Mouse (Mus musculus): Measurements from ENCODE around the gene Igsf9.

The Igsf9 gene

DNA sequence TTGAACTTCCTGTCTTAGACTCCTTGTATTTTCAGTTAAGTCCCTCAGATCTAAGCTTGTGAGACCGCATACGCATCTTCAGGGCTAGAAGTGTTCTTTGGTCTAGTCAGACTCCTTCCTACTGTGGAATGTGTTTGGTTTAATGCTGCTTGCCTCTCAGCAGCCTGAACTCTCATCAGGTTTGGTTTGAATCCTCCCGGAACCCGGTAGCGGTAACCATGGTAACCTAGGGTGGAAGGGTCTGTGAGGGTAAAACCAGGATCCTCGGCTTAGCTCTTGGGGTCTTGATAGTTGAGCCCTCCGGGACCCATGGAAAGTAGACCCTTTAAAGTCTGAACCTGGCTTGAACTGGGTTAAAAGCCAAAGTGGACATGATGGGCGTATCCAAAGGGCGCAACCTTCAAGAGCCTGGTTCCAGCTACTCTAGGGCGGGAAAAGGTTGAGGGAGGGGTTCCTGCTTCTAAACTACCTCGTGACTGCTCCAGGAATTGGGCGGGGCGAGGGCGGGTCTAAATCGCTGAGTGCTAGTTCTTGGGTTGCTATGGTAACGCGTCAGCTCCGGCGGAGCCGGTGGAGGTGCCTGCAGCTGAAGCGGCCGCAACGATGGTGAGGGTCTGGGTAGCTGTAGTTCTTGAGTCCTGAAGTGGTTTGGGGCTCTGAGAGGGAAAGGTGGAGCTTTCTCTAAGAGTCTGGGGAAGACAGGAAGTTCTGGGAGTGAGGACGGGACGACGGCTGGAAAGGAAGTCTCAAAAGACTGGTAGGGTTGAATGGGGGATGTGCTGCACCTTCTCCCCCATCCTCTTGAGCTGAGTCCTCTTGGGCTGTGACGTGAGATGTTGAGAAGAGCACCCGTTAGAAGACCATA lies 39.2 kb downstream of the Igsf9 start, which contains the start of gene Cfap45:
Gene Cfap45, plus strand, starts transcription at position 226 of the 865 bp plus-strand sequence.
- peak; percentile 82 for DNase-seq

DNA sequence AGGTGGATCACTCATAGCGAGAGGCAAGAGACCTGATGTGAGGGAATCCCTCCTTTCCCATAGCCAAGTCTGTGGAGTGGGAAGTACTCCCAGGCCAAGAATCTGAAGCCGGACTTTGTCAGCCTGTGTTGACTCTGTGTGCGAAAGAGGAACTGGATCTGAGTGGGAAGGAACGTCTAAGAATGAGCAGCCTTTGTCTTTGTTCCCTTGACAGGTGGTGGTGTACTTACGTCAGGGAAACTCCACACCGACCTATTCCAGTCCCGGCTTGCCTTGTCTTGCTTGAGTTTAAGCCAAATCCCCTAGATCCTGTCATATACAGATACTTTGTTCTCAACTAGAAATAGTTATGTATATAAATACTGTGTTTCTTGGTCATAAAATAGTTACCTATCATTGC lies 40.9 kb downstream of the Igsf9 start:
- no peak for DNase-seq

DNA sequence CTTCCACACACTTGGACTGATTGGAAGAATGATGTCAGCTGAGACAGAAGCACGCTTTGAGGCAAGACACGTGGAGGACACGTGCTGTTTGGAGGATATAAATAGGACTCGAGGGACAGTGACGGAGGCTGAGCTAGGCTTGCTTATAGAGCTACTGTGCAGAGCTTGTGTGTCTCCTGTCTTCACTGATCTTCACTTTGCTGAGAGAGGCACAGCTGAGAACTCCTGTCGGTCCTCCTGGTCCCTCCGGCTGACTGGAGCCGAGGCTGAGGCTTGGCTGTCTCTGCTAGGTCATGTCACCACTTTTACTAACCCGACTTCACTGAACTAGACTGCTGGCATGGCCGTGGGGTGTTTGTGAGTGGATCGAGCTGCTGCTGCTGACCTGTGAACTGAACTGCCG lies 42.1 kb downstream of the Igsf9 start:
- no peak for DNase-seq

DNA sequence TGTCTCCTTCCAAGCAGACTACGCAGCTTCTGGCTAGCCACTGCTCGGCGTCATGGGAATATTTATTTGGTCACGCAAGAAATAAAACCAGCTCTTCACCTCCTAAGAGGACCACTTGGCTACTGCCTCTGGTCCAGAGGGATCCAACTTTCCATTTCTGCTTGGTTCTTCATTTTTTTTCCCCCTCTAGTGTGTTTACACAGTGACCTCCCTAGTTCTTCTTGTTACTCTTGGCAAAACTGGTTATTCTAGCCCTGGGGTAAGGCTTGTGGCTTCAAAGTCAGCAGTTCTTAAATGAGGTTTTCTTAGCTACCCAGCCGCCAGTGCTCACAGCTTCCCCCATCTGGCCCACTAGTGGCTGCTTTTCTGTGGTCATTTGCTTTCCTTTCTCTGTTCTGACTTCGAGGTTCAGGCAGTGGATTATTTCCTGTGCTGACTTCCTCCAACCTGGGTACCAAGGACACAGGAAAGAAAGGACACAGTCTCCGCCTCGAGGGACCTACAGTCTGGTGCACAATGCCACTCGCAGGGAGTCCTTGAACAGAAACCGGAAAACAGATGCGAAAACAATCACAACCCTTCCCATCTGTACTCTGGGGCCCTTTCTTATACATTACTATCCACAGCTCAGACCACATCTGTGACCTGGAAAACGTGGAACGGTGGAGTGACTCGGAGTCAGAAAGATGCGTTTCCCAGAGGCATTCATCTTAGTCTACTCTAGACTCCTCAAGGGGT lies 43.6 kb downstream of the Igsf9 start:
- DNase-seq, result no peak

DNA sequence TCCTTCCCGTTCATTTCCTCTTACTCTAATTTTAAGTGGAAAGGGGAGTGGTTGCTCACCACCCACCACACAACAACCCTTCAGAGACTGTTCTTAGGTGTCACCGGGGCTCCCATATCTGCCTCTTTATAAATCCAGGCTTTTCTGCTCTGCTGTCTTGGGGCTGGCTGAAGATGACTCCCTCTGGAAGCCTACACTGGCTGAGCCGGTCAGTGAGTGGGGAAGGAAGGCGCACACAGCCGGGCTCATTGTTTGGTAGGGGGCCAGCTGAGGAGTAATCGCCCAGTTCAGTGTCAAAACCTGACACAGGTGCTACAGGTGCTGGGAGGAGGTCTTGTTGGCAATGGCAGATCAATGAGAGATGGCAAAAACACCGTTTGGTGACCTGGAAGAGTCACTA lies 44.4 kb downstream of the Igsf9 start:
- DNase-seq, result no peak

DNA sequence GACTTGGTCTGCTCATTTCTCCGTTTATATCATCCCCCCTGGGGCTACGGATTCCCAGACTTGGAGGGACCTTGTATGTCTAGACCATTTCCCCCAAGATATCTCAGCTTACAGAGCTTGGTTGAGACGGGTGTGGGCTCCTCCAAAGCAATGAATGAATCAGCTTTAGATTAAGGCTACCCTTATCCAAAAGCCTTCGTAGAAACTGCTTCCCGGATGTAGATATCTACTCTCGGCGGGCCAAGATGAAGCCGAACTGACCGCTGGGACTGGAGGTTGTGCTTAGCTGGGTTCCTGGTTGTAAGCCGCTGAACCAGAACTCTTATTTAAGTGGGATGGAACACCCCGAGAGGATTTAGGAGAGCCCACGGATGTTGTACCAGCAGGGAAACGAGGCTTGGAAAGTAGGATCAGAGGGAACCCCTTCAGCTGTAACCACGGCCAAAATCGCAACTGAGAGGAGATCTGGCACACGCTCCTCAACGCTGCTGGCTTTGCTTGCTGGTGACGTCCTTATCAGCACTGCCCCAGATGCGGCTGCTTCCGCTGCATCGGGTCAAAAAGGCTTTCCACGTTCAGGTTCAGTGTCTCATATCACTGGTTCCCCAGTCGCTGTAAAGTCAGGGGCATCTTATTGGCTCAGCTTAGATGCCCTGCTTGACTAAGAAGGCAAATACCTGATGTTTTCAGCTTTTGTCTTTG lies 44.9 kb downstream of the Igsf9 start:
- DNase-seq, result no peak

DNA sequence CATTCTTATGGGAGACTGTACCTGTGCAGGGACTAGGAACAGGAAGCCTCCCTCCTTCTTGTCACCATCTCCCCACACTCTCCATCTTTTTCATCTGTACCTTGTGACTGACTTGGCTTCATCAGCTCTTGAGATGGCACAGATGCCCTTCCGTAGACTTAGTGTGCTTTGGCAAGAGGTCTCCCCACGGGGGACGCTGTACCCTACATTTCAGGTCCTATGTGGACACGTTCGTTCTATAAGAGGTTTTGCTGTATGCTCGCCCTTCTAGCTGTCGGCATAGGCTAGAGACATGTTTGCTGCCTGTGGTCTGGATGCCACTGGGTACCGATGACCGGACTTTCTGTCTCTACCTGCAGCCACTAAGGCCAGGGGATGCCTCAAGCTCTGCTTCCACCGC lies 45.8 kb downstream of the Igsf9 start:
- DNase-seq, result no peak

DNA sequence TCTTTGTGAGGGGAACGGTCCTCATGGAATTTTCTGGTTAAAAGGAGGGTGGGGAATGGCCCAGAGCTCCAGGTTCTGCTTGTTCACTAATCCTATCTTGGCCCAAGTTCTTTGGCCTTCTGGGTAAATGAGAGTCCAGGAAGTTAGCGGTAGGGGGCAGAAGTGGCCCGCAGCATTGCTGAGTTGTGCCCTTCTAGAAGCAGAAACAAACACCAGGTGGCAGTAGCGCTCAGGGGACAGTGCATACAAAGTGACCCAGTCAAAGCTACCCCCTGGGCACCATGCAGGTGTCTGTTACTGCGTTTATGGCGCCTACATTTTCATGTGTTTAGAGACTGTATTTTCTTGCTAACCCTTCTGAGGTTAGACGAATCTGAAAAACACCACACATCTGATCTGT lies 47.1 kb downstream of the Igsf9 start:
- peak; percentile 75 for DNase-seq

DNA sequence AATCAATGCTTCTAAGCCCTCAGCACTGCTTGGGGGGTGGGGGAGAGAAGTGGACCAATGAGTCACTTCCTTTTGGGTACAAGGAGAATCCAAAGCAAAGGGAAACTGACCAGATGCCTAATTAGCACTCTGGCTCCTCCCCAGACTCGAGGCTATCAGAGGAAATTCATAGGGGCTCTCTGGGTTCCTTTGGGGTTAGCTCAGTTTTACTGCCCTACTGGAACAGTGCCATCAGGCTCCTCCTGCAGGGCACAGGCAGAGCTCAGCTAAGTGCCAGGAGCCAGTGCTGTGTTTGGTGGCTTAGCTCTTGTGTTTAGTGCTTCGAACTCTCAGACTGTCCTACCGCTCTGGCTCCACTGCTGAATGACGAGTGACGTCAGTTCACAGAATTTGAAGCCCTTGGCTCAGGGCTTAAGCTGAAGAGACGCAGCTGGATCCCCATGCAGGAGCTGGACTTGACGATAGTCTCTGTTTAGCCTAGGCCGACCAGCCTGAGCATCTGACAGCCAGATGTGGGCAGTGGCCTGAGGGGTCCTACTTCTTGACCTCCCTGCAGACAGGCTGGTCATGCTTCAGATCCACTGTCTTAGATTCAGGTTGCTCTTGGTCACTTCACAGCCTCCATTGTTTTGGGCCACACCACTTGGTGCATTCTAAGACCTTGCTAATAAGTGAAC lies 49.1 kb downstream of the Igsf9 start:
- DNase-seq, result no peak

DNA sequence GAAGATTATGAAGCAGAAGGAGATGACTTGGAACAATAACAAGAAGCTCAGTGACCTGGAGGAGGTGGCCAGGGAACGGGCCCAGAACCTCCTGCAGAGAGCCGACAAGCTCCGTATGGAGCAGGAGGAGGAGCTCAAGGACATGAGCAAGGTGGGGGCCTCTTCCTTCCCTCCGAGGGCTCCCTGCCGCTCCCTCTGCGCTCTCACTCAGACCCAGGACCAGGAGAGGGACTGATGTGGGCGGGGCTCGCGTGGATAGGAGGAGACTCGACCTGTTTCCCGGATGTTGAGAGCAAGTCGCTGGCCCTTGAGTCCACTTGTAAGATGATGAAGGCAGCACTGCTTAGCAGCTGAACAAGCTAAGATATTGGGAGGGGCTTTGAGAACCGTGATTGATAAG lies 51.0 kb downstream of the Igsf9 start:
- no peak for DNase-seq

DNA sequence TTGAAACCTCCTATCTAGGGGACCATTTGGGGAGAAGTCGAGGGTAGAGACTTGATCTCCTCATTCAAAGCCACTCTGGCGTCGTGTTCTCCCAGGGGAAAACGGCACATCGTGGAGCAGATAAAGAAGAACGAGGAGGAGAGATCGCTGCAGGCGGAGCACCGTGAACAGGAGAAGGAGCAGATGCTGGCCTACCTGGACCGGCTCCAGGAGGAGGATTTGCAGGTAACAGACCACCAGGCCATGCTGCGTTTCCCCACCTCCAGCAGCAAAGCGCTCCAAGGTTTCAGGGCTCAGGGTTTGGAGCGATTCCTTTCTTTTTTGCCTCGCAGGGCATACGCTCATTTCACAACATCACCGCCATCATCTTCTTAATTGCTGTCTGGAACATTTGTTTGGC lies 53.5 kb downstream of the Igsf9 start:
- DNase-seq, result no peak

DNA sequence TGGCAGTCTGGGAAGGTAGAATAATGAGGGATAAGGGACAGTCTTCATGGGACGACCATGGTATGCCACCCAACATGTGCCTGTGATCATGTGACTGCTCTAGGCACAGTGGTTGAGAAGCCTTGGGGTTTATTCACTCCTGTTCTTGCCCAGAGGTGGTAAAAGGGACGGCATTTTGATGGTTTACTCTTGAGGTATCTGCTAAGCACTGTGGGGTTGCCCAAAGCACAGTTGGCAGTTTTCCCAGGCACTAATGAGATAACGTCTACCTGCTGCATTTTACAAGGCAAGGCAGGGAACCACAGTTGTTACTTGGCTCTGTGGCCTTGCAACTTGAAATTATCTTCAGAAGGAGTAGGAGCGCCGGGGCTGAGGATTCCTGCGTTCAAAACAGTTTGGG lies 58.2 kb downstream of the Igsf9 start:
- no peak for DNase-seq

DNA sequence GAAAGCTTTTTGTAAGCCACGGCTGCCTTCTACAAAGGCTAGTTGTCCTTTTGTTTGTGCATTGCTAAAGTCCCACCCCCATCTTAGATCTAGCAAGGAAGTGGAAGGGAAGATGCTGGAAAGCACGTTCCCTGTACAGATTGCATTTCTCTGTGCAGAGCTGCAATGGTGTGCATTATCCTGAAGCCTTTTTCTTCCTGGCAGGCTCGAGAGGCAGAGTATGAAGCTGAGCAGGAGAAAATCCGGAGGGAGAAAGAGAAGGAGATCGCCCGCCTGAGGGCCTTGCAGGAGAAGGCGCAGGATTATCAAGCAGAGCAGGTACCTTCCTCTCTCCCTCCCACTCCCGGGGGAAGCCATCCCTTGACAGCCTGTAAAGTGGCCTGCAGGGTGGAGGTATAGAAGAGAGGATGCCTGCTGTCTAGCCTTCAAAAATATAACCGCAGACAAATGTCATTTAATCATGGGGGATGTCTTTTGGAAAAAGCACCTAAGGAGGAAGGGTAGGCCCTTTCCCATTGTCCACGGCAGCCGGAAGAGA lies 58.8 kb downstream of the Igsf9 start:
- DNase-seq, result no peak

DNA sequence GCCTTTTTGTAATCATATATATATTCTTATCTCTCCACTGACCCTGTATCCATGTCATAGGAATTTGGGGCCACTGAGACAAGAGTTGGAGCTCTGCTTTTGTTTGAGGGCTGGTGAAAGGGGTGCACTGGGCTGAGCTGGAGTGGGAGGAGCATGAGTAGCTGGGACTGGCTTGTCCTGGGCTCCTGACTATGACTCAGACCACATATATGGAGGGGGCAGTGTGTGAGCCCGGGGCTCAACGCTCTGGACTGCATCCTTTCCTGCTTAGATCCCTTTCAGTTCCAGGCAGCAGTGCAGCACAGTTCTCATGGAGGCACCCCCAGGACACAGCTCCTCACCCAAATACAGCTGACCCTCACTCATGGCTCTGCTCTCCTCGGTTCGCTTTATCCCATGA lies 64.5 kb downstream of the Igsf9 start:
- no peak for DNase-seq
